Mouse (Mus musculus) Patski (cell line): ENCODE measurements around the gene Spocd1. TPM values are rescaled to one million over a fixed set of nuclear protein-coding genes. Genes with fewer than 3 reads are reported as not detected.

ENCODE experiments used
- ATAC-seq: fragments of 100-300 bp; one replicate; pipeline ENCODE4 v1.8.0; 2021
- CTCF ChIA-PET: fragments of 350-600 bp; sonication (Branson Sonifier 250); formaldehyde crosslinking; loops from one replicate; lab custom pipeline; 2022; ENCODE audit warnings: inconsistent platforms; lab: Charles Lee
- POLR2A ChIA-PET: fragments of 350-600 bp; sonication (Branson Sonifier 250); formaldehyde crosslinking; loops from one replicate; lab custom pipeline; 2022; ENCODE audit warnings: antibody characterized with exemption, inconsistent platforms; lab: Charles Lee
- DNase-seq: peaks from one replicate; pipeline ENCODE4 v3.0.0-alpha.2; 2011; ENCODE audit warnings: low read depth, low spot score
- H3K27me3 ChIP-seq: fragments of 371-371 bp; one replicate; pipeline ENCODE4 v1.5.1; 2021
- CTCF ChIP-seq: fragments of 100-300 bp; IDR thresholded peaks from one replicate; pipeline ENCODE4 v1.5.1; 2021
- in situ Hi-C: fragments of 300-500 bp; cut with MboI; formaldehyde crosslinking; loops from 3 replicates; pipeline ENCODE4 v1.11.1; 2018; ENCODE audit warnings: low pct_unique_long_range_greater_than_20kb, mixed read lengths
- polyA plus RNA-seq: library from polyadenylated mRNA; unstranded; gene quantifications from one replicate; pipeline ENCODE4 v1.2.3, GENCODE M21; 2021

Gene Spocd1
- polyA plus RNA-seq, 1 experiment from 2014 or later = 0.03 TPM

DNA sequence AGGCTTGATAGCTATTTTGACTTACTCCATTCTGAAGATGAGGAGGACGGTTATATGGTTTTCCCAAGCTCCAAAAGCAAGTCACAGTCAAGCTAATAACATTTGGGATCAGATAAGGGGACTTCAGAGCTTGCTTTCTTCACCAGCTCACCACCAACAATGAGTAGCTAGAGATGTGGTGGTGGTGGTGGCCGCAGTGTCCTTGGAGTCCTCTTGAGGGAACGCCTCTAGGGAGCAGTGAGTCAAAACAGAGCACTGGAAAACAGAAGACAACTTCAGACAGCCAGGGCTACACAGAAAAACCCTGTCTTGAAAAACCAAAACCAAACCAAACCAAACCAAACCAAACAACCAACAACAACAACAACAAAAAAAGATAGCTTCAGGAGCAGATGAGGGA lies 10.1 kb upstream of the Spocd1 start:
- in situ Hi-C loops = no loop called here
- ChIA-PET POLR2A (no interaction called here), CTCF (no interaction called here)
- no peak for TF ChIP-seq CTCF
- ATAC-seq (no peak), DNase-seq (no peak)
- no peaks in the 10 kb centered on the region for H3K27me3 ChIP-seq

GRCm38 (mm10) chr4:129920542-129921313 lies 8.3 kb upstream of the Spocd1 start:
- ChIA-PET POLR2A (no interaction called here), CTCF (no interaction called here)
- ATAC-seq = no peak
- in situ Hi-C loops = loop anchor here (5.0 kb wide), 1 partner anchor 138 kb away; no protein-coding TSS in a partner anchor
- TF ChIP-seq CTCF = no peak
- H3K27me3 ChIP-seq = no peaks in the 10 kb centered on the region
- DNase-seq = no peak

DNA sequence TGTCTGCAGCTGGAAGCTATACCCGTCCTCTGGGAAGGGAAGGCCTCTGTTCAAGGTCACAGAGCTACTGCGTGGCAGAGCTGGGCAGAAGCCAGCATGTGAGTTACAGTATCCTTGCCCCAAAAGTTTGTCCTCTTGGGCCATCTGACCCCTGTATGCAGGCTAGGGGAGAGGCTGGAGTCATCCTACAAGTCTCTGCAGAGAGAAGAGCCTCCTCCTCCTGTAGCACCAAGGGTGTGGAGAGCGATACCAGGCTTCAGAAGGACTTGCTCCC lies 7.8 kb upstream of the Spocd1 start:
- no peak for ATAC-seq
- no peak for TF ChIP-seq CTCF
- POLR2A ChIA-PET = no interaction called here
- in situ Hi-C loops = loop anchor here (5.0 kb wide), 1 partner anchor 139 kb away; no protein-coding TSS in a partner anchor
- CTCF ChIA-PET = no interaction called here
- H3K27me3 ChIP-seq = no peaks in the 10 kb centered on the region
- DNase-seq = no peak

GRCm38 (mm10) chr4:129924143-129924542 lies 4.9 kb upstream of the Spocd1 start:
- no peak for TF ChIP-seq CTCF
- ATAC-seq (no peak), DNase-seq (no peak)
- no peaks in the 10 kb centered on the region for H3K27me3 ChIP-seq
- ChIA-PET CTCF (no interaction called here), POLR2A (interaction anchor here (0.6 kb wide), 1 partner anchor 139 kb away, joined by 6 read pairs; no protein-coding TSS in a partner anchor)
- in situ Hi-C loops = loop anchor here (5.0 kb wide), 1 partner anchor 142 kb away; no protein-coding TSS in a partner anchor

- ATAC-seq (no peak), DNase-seq (no peak)
- no peak for TF ChIP-seq CTCF
- POLR2A ChIA-PET = interaction anchor here (0.6 kb wide), 1 partner anchor 139 kb away, joined by 6 read pairs; no protein-coding TSS in a partner anchor
- no peaks in the 10 kb centered on the region for H3K27me3 ChIP-seq
- in situ Hi-C loops = loop anchor here (5.0 kb wide), 1 partner anchor 142 kb away; no protein-coding TSS in a partner anchor
- CTCF ChIA-PET = no interaction called here
Observed at GRCm38 (mm10) chr4:129924694-129925093, 4.4 kb upstream of the Spocd1 start.

DNA sequence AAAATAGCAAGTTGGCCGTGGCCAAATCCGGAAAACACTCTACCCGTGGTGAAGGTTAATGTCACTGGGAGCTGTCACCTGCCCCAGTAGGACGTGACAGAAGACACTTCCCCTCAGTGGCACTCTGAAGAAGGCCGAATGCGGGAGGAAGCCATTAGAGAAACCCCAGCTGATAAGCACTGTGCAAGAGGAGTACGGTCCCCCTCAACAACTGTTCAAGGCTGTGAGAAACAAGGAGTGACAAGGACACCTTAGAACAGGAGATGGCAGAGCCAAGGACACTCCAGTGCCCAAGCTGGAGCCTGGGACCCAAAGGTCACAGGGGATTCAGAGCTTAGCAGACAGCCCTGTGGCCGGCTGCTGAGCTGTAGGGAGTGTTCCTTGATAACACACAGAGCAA lies 2.5 kb upstream of the Spocd1 start:
- DNase-seq = no peak
- TF ChIP-seq CTCF = no peak
- ATAC-seq = no peak
- no peaks in the 10 kb centered on the region for H3K27me3 ChIP-seq
- POLR2A ChIA-PET = no interaction called here
- in situ Hi-C loops = no loop called here
- CTCF ChIA-PET = no interaction called here

DNA sequence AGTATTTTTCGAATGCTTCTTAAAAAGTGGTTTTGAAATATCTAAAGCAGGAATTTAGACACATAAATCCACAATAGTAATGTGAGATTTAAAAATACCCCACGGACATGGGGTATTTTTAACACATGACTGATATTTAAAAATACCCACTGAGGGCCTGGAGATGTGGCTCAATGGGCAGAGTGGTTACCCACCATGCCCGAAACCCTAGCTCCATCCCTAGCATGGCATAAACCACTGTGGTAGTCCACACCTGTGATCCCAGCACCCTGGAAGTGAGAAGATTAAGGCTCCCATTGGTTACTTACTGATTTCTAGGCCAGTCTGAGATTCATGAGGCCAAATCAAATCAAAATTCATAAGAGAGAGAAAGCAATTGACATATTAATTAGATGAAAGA lies 2.0 kb upstream of the Spocd1 start:
- no peak for TF ChIP-seq CTCF
- ATAC-seq (no peak), DNase-seq (no peak)
- CTCF ChIA-PET = no interaction called here
- POLR2A ChIA-PET = no interaction called here
- in situ Hi-C loops = no loop called here
- no peaks in the 10 kb centered on the region for H3K27me3 ChIP-seq

DNA sequence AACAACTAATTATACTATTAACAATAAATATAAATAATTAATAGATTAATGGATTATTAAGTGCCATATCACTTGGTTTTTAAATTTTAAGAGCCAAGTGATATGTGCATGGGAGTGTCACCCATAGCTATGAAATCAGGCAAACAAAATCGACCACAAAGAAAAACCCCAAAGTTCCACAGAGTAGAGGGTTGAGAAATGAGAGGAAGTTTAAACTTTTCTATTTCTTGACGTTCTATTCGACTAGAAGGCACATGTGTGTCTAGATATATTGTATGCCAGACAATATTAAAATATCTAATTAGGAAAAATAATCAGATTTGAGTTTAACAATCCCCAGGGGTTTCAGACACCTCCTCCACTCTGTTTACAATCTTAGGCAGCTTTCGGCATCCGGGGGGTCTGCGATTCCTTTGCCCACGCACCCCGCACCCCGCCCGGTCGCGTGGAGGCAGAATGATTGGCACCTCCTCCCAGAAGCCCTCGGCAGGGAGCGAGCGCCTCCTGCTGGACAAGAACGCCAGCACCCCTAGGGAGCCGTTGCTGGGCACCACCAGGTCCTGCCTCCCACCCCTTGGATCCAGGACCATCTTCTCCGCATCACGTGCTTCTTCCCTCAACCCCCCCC lies 811 bp upstream of the Spocd1 start:
- in situ Hi-C loops = no loop called here
- TF ChIP-seq CTCF = peak; percentile 85
- CTCF ChIA-PET = interaction anchor here (0.8 to 1.7 kb wide), 5 partner anchors 11 to 150 kb away, joined by 3 to 5 read pairs (median 4); no protein-coding TSS in a partner anchor
- DNase-seq (no peak), ATAC-seq (no peak)
- POLR2A ChIA-PET = interaction anchor here (0.6 kb wide), 1 partner anchor 135 kb away, joined by 3 read pairs; no protein-coding TSS in a partner anchor
- H3K27me3 ChIP-seq = no peaks in the 10 kb centered on the region

- DNase-seq (no peak), ATAC-seq (no peak)
- TF ChIP-seq CTCF = no peak
- ChIA-PET POLR2A (interaction anchor here (0.6 kb wide), 1 partner anchor 8 kb away, joined by 5 read pairs; no protein-coding TSS in a partner anchor), CTCF (no interaction called here)
- in situ Hi-C loops = no loop called here
- H3K27me3 ChIP-seq = no peaks in the 10 kb centered on the region
Observed at GRCm38 (mm10) chr4:129933696-129934095, 4.6 kb downstream of the Spocd1 start.

- ChIA-PET CTCF (interaction anchor here (1.3 kb wide), 1 partner anchor 149 kb away, joined by 3 read pairs; no protein-coding TSS in a partner anchor), POLR2A (no interaction called here)
- ATAC-seq (no peak), DNase-seq (no peak)
- in situ Hi-C loops = no loop called here
- H3K27me3 ChIP-seq = no peaks in the 10 kb centered on the region
- TF ChIP-seq CTCF = no peak
Observed at GRCm38 (mm10) chr4:129934177-129934855, 5.3 kb downstream of the Spocd1 start.
